Mouse (Mus musculus) frontal cortex, adult (tissue): Measurements from ENCODE around the gene Fam189a1.

Experiments used
- ATAC-seq: cut with Nextera tagmentation; 2 replicates; pipeline ENCODE4 v1.9.2; 2017; ENCODE audit warnings: mild to moderate bottlenecking, moderate library complexity, mixed read lengths; ENCODE audit not compliant: low TSS enrichment

Gene Fam189a1

DNA sequence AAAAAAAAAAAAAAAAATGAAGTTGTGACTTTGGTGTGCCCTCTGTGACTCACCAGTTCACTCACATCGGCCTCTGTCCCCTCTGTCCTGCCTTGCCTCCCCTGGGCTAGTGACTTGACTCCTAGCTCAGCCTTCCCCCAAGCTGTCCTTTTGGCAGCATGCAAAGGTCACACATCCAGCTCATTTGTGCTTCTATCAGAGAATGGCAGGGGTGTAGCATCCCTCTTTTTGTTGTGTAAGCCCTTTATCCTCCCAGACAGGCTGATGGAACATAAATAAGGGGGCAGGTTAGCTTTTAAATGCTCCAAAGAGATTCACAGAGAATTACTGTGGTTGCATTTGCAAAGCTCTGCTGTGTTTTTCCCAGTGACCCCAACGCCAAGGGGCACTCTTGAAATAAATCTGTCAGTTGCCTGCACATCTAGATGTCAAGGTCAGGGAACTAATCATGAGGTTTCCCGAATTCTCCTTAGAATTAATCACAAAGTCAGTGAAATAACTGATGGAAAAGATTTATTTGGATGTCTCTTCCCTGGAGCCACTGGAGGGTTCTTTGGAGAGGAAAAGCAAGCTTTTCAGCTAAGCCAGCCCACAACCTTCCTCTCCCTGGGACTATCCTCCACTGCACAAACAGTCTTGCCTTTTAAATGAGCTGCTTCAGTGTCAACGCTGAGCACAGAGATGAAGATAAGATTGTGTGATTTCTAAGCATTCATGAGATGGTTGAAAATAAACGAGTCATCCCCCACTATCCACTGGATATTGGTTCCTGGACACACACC is 326.0 kb downstream of the Fam189a1 start:
- ATAC-seq, result no peak

DNA sequence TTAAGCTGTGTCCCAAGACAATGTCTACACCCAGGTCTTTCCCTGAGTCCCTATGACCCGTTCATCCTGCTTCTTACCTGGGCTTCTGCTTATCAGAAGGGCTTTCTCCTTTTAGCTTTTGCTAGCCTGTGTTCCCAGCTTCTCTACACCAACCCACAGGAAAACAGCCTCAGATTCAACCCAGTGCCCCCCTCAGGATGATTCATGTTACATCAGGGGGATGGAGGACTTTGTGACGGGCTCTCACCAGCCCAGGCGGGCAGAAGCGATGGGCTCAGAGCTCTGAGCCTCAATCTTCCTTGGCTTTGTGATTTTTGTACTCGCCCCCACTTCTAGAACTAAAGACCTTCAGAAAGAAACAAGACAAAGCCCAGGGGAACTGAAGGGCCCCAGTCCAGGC is 335.3 kb downstream of the Fam189a1 start:
- ATAC-seq, result no peak

DNA sequence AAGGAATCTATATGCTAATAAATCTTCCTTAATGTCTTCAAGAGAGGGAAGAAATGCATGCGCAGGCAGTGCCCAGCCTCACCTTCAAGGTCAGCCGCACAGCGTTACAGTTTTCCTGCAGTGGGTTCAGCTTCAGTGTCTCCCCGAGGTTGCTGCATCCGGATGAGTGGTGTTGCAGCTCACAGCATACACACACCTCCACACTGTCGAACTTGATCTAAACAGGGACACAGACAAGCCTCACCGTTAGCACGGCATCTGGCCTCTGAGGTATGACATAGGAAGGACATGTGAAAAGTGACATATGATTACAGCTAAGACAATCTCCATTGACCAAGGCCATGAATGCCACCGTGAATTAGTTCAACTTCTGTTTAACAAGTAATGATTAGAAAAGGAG is 336.7 kb downstream of the Fam189a1 start:
- ATAC-seq, result no peak

DNA sequence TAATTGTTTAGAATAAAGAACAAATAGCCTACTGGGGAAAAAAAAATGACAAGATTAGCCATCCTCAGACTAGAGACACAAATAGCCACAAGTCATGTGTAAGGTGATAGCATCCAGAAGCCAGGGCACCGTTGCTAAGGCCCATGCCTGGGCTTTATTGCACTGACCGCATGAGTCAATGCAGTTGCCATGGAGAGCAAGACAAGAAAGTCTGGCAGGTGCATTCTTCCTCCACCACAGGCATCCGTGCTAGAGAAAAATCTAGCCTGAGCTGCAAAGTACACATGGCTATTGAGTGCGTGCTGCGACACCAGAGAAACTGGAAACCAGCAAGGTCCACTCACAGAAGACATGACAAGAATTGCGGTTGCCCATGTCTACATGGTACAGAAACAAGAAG is 347.5 kb downstream of the Fam189a1 start:
- no peak for ATAC-seq

DNA sequence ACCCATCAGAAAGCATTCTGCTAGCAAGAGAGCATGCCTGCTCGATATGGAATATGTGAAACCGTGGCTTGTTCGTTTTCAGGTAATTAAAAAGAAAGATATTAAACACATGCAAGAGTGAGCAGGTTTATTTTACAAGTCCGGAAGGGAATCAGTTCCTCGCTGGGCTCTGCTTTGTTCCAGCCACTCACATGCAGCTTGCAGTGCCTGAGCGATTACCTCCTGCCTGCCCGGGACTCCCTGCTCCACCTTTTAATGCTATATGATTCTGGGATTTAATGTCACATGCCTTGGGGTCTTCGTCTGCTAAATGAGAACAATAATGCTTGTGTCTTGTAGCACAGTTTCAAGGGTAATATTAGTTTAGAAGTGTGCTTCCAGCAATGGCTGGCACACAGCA is 351.3 kb downstream of the Fam189a1 start:
- no peak for ATAC-seq

DNA sequence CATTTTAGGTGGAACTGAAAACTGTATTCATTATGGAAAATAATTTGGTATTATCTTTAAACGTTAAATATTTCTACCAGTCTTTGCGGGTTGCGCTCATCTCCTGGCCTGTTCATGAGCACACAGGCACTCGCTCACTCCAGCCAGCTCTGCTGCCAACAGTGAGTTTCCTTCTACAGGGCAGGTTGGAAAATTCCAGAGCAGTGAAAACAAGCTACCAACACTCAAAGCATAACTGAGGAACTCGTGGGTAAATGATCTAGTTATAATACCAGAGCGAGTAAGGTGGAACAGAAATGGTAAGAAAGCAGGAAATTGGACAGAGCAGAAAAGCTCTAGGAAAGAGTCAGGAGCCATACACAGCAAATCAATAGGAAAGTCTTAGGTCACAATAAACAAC is 360.8 kb downstream of the Fam189a1 start:
- ATAC-seq, result peak; percentile 57; the same call in 1 of the 2 replicates

DNA sequence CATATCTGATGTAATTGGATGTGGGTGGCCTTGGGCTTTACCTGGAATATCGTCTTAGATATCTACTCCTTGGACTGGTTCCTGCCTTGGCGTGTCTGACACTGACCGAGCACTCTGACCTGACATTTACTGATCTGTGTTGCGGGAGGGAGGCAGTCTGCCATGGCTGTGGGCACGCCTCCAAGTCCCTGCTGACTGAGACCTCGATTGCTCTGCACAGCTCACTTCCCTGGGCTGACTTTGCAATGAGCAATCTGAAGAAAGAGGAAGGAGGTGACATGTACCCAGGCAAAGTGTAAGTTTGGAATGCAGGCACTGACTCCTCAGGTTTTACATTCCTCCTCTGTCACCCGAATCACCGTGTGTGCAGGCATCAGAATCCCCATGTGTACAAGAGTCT is 364.3 kb downstream of the Fam189a1 start:
- no peak for ATAC-seq

DNA sequence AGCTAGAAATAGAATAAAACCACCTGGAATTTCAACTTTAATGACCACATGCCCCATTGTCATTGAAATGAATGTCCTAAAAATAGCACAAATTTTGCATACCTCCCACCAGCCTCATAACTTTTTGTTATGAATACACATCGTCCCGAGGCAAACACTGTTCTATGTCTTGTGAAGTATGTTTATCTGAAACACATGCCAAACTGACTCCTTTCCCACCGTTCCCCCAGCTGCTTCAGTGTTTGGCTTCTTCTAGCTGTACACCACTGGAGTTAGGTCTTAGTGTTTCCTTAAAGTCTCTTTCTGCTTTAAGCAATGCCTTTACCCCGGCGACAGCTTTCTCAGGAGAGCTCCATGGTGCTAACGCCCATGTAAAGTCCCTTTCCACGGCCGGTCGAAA is 365.2 kb downstream of the Fam189a1 start:
- no peak for ATAC-seq

DNA sequence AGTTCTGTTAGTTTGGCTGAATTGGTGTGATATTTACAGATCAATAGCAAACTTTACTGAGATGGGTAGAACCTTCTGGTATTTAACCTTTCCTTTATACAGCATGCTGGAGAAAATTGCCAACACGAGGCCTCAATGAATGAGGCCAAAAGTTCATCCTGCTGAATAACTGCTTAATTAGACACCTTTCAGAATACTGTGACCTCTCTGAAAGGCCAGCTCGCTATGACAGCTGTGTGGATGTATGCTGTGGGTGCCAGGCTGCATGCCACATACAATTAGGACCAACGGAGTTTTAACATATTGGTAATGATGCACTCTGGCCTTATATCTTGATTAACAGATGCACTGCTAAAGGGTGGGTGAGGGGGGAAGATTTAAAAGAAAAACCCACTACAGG is 371.3 kb downstream of the Fam189a1 start:
- no peak for ATAC-seq

DNA sequence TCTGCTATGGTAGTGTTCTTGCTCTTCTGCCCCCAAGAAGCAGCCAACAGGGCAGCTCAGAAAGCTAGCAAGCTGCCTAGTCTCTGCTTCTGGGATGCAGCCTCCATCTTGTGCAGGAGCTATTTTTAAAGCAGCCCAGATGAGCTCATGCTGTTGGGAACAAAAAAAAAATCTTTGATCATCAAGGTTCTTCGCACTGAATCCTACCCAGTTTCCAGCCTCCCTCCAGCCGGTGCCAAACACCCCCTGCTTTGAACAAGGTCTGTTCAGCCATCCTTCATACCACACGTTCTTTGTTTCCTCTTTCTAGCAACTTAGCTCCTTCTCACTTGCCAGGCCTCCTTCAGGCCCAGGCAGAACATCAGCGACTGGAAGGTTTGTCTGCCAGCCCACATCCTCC is 376.9 kb downstream of the Fam189a1 start:
- ATAC-seq, result peak; percentile 71

DNA sequence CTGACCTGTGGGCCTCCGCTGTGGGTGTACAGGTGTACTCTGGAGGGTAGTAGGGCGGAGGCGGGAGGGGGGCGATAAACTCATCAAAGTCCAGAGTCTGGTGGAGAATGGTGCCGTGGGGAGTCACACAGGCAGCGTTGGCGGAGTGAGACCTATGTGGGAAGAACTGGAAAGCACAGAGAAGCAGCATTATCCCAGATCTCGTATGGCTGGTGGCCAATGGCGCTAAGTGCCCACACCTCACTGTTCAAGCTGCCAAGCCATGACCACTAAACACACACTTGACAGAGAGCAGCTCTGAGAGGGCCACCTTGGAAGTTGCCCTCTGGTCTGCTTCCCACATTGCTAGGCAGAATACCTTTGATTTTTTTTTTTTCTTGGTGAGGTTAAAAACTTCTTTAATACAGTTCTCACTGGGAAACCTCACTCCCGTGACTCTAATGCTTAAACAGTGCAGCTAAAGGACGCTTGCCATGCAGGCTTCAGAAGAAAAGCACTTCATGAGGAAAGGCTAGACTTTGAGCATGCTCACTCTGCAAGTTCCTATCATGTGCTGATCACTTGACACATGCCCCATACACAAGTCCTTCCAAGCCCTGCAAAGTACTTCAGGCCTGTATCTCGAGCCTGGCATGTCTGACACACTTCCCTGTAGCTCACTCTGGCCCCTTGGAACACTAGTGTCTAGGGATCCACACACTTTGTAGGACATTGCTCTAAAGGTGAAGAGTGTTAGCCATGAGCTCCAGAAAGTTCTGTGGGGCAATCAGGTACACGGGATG is 379.5 kb downstream of the Fam189a1 start:
- ATAC-seq, result peak; percentile 45

DNA sequence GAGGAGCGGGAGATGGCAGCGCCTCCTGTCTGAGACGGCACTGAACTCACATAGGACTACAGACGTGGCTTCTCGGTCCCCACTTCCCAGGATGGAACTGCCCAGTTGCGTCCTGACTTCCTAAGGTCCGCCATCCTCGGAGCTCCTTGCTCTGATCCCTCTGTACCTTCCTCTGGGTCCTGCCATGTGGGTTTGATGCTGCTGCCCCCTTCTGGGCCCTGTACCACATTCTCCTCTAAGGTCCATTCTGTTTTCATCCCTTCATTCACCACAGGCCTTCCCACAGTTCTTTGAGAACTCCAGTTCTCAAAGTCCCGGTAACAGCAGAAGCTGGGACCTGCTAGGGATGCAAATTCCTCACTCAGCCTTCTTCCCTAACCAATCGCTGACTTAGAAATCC is 382.9 kb downstream of the Fam189a1 start:
- no peak for ATAC-seq

DNA sequence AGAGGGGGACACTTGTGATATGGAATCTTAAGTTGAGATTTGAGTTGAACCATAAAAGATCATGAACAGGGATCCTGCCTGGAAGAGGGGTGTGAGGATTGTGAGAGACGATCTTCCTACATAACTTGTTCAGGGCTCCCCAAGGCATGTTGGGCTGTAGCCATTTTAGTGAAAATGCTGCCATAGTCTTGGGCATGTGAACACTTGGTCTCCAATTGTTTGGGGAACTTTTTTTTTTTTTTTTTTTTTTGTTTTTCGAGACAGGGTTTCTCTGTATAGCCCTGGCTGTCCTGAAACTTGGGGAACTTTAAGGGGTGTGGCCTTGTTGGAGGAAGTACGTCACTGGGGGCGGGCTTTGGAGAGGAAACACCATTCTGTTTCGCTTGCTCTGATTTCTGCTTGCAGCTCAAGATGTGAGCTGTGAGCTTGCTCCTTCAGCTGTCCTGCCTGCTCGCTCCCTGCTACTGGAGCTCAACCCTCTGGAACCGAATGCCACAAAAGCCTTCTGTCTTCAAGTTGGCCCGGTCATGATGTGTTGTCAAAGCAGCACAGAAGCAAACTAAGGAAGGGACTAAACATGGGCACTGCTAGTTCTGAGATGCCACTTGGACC is 385.5 kb downstream of the Fam189a1 start:
- no peak for ATAC-seq

DNA sequence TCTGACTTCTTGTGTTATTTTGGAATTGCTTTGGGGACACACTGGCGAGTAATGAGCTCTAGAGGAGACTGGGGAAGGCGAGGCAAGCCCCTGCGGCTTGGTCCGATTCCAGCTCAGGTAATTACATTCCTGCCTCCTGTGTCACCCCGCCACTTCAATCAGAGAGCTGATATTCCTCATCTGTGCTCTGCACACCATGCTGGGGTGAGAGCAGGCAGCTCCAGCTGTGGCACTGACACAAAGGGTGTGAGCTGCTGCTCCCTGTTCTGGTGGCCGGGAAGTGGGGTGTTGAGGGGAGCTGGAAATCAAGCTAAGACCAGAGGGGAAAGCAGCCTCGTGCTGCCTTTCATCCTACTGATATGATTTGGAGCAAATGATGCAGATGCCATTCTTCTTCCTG is 386.6 kb downstream of the Fam189a1 start:
- no peak for ATAC-seq

DNA sequence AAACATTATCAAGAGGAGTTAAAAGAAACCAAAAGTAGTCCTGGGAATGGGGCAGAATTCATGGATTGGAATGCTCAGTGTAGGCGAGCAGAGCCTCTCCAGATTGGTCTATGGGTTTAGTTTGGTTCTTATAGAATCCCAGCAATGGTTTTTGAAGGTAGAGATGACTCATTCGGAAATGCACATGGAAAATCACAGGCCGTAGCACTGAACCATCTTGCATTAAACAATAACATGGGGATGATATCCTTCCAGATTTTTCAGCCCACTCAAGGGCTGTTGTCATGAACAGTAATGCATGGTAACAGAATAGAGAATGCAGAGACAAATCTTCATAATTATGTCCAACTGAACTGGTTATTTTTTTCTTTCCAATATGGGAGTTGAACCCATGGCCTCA is 390.8 kb downstream of the Fam189a1 start:
- peak; percentile 64; the same call in 1 of the 2 replicates for ATAC-seq

DNA sequence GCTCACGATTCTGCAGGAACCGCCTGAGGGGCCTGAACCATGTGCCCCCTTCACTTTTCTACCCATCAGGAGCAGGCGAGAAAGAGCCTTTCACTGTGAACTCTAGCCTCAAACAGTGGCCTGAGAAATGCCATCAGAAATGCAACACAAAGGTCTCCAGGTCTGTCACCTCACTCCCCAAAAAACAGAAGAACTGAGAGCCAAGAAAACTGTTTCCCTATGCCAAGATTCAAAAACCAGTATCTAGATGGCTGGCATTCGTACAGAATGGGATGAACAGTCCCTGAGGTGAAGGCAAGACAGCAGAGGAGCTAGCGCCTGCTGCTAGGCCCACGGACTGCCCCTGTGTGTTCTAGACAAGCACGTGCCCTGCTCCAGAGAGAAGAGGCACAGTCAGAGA is 401.2 kb downstream of the Fam189a1 start:
- ATAC-seq, result no peak

DNA sequence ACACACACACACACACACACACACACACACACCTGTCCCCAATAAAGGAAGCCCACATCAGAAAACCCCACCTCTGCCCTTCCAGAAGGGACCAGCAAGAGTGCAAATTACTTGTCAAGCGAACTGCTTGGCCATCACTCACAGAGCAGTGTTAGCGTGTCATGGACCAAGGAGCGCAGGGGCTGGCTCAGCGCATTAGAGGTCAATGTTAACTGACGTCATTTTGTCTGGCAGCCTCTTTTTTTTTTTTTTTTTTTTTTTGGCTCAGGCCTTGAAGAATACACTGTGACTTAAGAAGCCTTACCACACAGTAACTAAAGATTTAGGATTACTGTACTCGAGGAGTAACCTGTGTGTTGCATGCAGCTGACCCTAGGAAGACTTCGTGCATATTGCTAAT is 402.2 kb downstream of the Fam189a1 start:
- ATAC-seq, result no peak

DNA sequence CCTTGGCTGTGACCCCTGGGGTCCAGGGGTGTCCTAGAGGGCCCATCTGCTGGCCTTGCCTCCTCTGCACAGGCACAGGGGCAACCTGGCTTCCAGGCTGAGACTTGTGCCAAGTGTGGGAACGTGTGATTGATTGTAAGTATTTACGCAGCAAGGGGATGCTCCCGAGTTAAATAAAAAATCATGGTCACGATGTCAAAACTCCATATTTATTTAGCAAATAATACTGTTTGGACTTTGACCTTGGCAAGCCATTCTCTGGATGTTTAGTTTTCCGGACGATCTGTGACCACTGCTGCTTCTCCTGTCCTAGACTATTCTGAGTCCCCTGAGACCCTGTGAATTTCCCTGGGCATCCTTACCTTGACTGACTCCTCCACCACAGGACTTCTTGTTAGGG is 402.7 kb downstream of the Fam189a1 start:
- no peak for ATAC-seq

DNA sequence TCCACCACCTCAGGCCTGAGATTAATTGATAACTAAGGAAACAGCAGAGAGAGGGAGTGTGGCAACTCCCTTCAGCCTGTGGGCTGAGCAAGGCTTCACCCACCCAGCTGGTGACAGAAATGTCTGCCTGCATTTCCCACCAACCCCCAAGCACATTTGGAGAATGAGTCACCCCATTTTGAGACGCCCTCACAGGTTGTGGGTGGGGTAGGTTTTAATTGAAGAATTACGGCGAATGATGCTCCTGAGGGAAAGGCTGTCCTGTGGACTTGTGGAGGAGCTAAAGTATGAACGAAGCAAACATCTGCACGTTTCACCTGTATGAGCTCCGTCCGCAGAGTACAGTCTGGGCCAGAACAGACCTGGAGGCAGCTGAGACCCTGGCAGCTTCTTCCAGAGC is 404.2 kb downstream of the Fam189a1 start:
- ATAC-seq, result peak; percentile 56

DNA sequence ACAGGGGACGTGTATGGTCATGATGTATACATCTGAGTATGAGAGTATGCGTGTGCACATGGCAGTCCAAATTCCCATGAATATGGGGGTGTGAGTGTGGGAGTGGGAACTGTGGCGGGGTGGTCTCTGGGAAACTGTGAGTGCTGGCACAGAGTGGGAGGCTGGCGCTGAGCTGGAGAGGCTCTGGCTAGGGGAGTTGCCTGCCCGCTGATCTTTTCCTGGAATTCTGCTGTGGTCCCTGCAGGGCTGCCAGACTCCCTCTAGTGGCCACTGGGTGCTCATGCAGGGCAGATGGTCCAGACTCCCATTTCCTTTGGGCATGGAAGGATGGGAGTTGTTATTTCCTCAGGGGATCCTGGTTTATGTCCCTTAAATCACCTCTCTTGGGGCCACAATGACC is 404.9 kb downstream of the Fam189a1 start:
- ATAC-seq, result peak; percentile 58

DNA sequence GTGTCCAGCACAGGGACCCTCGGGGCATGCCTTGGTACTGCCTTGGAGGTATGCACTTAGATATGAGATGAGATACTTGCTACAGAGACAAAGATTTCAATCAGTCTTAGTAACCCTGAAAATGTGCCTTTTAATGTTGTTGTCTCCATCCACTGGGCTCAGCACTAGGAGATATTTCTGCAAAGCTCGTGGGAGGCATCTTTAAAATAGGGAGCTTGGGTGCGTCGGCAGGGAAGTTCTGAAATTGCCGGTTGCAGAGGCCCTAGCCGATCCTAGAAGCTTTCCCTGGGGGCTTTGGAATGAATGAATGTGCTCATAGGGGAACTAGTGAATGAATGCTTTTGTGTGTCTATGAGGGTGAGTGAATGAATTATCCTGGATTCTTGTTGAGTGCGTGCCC is 412.8 kb downstream of the Fam189a1 start:
- ATAC-seq, result peak; percentile 44

DNA sequence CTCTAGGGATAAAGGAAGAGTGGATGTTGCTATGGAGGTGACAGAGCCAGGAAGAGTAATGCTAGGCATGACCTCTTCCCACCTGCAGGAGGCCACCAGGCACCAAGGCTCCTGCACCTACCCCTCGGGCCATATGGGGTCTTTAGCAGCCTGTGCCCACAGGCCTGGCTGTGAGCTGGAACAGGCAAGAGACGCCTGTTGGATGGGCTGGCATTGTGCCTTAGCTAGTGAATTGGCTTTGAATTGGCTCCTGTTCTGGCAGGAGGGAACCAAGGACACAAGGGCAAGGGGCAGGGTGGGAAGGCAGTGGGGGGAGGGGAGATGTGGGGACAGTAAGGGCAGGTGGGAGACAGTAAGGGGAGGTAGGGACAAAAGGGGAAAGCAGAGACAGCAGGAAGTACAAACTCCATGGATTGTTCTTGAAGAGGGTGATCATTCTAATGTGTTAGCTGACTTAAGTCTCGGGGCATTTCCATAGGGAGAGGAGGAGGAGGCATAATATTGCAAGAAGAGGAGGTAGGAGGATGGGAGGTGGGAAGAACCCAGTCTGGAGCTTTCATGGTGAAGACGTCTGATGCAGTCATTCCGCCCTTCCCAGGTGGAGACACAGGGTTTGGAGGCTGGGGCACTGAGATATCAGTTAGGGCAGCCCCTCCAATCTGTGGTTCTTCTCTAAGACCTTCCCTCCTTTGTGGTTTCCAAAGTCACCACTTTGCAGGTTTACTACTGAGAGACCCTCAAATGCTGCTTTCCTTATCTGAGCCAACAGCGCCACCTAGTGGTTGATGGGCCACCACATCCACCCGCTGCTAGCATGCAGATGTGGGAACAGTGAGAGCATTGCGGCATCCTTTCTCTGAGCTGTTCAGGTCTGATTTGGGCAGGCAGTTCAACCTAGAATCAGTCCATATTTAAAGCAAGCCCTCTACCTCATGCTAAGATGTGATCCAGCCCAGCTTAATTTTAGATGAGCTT is 414.8 kb downstream of the Fam189a1 start:
- peak; percentile 63 for ATAC-seq
